Comparison of ENCODE assay signal across 12 mouse cellular contexts in genomic region chr1:93906690-93907089, GRCm38 (mm10). TPM values are rescaled to one million over a fixed set of nuclear protein-coding genes. Genes with fewer than 3 reads are reported as not detected.
"Had no signal": no experiment of that assay in that cellular context is flagged by ENCODE, and none has a peak within 500 bp of the region (broad histone marks: within the 10 kb centered on the region; RNA-seq: fewer than 3 reads in every experiment).

No protein-coding gene starts in this region.

RNA-seq across cellular contexts. Expression of gene Gal3st2b, which starts 11.4 kb away (rescaled TPM):
- total RNA-seq: midbrain, postnatal 0 days had no signal
- polyA plus RNA-seq: liver, embryonic 16.5 days; lung, embryonic 14.5 days; lung, embryonic 16.5 days; midbrain, embryonic 11.5 days; midbrain, embryonic 13.5 days; midbrain, embryonic 15.5 days; myocyte; neural tube, embryonic 11.5 days; neural tube, embryonic 13.5 days; neural tube, embryonic 15.5 days had no signal

RNA-seq across cellular contexts. Expression of gene Gal3st2, which starts 45.6 kb away (rescaled TPM):
- total RNA-seq: midbrain, postnatal 0 days had no signal
- polyA plus RNA-seq: liver, embryonic 16.5 days; lung, embryonic 14.5 days; midbrain, embryonic 11.5 days; midbrain, embryonic 13.5 days; midbrain, embryonic 15.5 days; midbrain, postnatal 0 days; neural tube, embryonic 11.5 days; neural tube, embryonic 13.5 days; neural tube, embryonic 15.5 days; stomach, embryonic 14.5 days had no signal
